Mouse (Mus musculus) heart, adult 8-10 months (tissue): Measurements from ENCODE around the gene Zfp334. TPM values are rescaled to one million over a fixed set of nuclear protein-coding genes. Genes with fewer than 3 reads are reported as not detected.

Source experiments
- DNase-seq: peaks from one replicate; pipeline ENCODE4 v3.0.0; 2022; ENCODE audit warnings: low spot score
- total RNA-seq, 4 experiments: library from RNA; stranded (reverse); gene quantifications; 2 replicates each; pipeline ENCODE4 v1.2.4; 2022

Zfp334 gene
- total RNA-seq, result 1 to 10 TPM; 2.2 to 2.6 (median 2.6) TPM

- DNase-seq, result peak; percentile 93
Measured at GRCm38 (mm10) chr2:165387844-165388495, at the start of gene Zfp334. Zfp334 (minus strand) TSS chr2:165388259.

DNA sequence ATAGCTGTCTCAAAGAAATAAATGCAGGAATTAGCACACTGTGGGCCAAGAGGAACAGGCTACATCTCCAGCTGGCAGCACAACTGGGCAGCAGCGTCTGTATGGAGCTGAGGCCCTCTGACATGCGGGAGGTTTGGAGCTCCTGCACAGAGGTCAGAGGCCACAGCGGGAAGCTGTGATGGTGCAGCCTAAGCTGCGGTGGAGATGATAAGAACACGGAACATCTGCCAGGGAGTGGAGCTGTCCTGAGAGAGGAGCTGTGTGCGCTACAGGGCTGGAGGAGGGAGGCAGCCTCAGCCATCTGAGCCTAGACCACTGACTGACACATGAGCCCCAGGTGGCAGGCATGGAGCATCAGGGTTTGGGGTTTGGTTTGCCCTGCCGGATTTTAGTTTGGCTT is 40.6 kb upstream of the Zfp334 start:
- DNase-seq, result no peak

- no peak for DNase-seq
Measured at GRCm38 (mm10) chr2:165420195-165420594, 32.1 kb upstream of the Zfp334 start.

GRCm38 (mm10) chr2:165419670-165420111 is 31.6 kb upstream of the Zfp334 start:
- DNase-seq, result no peak

DNA sequence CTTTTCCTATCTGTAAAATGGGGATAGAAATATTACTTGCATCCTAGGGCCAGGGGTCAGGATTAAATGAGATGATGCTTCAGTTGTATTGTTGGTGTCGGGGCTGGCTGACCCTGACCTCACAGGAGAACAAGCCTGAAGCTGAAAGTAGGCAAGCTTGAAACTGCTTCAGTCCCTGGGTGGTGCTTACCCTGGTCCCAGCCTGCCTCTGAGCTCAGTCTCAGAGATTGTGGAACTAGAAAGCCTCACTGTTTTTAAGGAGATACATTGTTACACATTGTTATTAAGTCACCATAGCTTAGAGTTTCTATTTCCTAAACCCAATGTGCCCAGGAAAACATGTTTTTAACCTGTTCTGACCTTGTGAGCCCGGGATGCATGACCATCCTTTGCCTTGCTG is 30.5 kb upstream of the Zfp334 start:
- DNase-seq, result no peak

- DNase-seq, result no peak
Measured at GRCm38 (mm10) chr2:165417291-165417690, 29.2 kb upstream of the Zfp334 start.

DNA sequence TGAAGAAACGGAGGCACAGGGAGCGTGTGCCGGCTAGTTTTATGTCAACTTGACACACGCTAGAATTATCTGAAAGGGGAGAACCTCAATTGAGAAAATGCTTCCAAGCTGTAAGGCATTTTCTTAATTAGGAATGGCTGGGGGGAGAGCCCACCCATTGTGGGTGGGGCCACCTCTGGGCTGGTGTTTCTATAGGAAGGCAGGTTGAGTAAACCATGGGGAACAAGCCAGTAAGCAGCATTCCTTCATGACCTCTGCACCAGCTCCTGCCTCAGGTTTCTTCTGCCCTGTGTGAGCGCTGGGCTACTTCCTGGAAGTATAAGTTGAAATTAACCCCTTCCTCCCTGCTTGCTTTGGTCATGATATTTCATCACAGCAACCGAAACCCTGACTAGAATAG is 27.7 kb upstream of the Zfp334 start:
- DNase-seq, result no peak

GRCm38 (mm10) chr2:165415141-165415721 is 27.2 kb upstream of the Zfp334 start:
- no peak for DNase-seq

- DNase-seq, result no peak
Measured at GRCm38 (mm10) chr2:165414321-165414720, 26.3 kb upstream of the Zfp334 start.

GRCm38 (mm10) chr2:165413884-165414283 is 25.8 kb upstream of the Zfp334 start:
- DNase-seq, result no peak

GRCm38 (mm10) chr2:165407700-165408301 is 19.7 kb upstream of the Zfp334 start:
- DNase-seq, result peak; percentile 74

DNA sequence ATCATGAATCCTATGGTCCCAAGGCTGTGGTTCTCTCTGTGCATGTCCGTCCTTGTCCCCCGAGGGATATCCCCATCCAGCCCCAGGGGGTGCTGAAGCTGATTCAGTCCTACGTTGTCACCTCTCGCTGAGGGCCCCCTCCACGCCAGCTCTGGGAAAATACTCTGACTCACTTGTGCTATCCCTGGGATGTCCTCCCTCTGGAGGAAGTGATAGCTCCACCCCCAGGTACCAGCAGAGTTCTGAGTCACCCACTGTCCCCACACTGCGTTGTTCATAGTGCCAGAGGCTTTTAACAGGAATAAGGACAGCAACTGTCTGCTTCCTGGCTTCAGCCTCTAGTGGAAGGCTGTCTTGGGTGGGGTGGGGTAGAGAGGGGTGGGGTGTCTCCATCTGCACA is 17.3 kb upstream of the Zfp334 start:
- DNase-seq, result no peak

DNA sequence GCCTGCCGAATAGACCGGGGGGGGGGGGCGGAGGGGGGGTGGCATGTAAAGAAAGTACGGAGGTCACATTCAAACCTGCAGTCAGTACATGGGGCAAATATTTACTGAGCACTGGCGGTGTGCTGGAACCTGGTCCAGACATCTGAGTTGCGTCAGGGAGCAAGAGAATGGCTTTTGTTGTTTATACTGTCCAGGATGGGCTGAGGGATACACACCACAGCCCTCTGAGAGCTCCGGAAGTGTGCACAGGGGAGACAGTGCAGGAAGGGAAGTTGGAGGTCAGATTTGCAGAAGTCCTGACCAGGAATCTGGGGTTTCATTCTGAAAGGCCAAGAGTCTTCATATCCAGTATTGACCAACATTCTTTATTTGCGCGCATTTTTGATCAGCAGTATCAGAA is 16.9 kb upstream of the Zfp334 start:
- DNase-seq, result no peak

DNA sequence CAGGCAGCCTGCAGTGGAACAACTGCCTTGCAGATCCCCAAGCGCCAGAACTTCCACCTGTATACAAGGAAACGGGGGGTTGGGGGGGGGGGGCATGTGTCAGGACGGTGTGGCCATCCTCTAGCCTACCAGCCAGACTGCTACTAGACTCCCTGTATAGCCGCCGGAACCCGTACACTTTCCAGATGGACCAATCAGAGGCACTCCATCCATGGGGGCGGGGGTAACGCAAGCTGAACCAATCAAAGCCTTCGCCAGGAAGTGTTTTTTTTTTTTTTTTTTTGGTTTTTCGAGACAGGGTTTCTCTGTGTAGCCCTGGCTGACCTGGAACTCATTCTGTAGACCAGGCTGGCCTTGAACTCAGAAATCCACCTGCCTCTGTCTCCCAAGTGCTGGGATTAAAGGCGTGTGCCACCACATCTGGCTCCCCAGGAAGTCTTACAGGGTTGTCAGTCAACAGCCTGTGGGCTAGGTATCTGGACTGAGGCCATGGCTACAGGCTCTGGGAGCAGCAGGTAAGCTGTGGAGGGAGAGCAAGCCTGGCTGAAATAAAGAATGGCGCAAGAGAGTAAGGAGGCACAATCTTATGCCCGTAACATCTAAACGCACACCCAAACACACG is 10.2 kb upstream of the Zfp334 start:
- DNase-seq, result no peak

DNA sequence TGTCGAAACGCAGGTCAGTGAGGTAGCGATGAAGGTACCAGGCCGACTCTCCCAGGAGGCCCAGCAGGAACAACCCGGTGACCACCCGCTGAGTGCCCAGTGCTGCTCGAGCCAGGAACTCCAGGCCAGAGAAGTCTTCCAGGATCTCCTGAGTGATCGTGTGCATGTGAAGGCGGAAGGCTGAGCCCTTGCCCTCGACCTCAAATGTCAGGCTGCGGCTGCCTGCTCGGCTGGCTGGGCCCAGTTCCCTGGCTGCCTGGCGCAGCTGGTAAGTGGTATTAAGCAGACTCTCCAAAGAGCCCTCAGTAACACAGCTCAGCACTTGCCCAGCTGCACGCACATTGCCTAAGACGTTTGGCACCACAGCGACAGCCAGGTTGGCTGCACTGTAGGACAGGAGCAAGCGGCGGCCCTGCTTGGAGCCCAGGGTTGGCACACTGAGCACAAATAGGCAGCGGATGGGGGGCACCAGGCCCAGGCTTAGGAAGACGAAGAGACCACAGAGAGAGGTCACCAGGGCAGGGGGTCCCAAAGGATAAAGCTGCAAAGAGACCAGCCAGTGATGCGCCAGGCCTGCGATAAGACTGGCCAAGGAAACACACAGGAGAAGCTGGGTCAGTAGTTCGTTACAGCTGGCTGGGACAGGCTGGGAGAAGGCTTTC is 9.6 kb upstream of the Zfp334 start:
- DNase-seq, result no peak

- DNase-seq, result peak; percentile 36
Measured at GRCm38 (mm10) chr2:165396831-165397501, 8.9 kb upstream of the Zfp334 start.

GRCm38 (mm10) chr2:165392156-165392555 is 4.1 kb upstream of the Zfp334 start:
- no peak for DNase-seq

DNA sequence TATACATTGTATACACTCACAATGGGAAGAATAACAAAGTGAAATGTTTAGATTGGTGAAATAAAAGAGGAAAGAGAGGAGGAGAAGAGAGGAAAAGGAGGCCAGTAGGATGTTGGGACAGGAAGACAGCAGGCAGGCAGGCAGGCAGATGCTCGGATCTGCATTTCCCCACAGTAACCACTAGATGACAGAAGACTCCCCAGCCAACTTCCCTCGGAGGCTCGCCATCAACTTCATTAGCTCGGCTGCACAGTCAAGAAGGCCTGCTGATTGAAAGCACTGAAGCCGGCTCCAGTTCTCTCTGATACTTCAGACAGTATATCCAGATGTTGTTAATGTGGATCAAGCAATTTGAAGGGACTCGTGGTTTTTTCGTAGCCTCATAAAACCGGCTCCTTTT is 3.5 kb upstream of the Zfp334 start:
- peak; percentile 38 for DNase-seq

DNA sequence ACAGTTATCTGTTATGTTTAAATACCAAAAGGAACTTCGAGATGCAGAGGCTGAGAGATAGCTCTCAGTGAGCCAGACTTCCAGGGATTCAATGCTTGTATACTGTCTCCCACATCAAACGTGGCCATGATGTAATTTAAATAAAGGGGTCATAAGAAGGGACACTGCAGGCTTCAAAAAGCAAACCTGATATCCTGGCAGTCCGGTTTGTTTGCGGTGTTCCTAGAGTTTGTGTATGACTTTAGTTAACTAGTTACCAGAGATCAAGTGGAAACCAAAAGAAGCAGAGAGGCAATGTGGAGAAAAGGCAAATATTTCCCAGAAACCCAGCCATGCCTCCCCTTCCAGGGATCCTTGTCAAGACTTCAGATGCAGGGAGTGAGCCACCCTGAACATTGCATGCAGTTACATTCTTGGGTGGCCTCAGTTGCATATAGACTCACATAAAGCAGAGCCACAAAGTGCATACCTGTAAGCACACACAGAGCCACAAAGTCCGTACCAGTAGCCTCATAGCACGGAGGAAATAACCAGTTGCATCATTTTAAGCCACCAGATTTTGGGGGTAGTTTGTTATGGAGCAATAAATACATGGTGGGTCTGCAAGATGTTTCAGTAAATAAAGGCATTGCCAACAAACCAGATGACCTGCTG is 1.4 kb upstream of the Zfp334 start:
- DNase-seq, result no peak

- no peak for DNase-seq
Measured at GRCm38 (mm10) chr2:165387370-165387769, 689 bp downstream of the Zfp334 start.

GRCm38 (mm10) chr2:165380050-165380449 is 8.0 kb downstream of the Zfp334 start:
- DNase-seq, result no peak
